Mouse (Mus musculus) cerebellum, adult 2 months (tissue): ENCODE data around the gene Ralbp1. TPM values are rescaled to one million over a fixed set of nuclear protein-coding genes. Genes with fewer than 3 reads are reported as not detected.
A peak's percentile ranks its signal among the peaks of the same experiment; 100 is the strongest.

Experiments used
- DNase-seq, 2 experiments: peaks; one replicate each; pipeline ENCODE4 v3.0.0; 2021
- H3K27ac ChIP-seq: fragments of 200-500 bp; 2 replicates; pipeline ENCODE4 v1.5.1; 2012; ENCODE audit warnings: low read length, control low read depth, inconsistent platforms; ENCODE audit not compliant: insufficient read depth
- H3K27me3 ChIP-seq: fragments of 200-500 bp; 2 replicates; pipeline ENCODE4 v1.6.1; 2012; ENCODE audit warnings: inconsistent platforms, mild to moderate bottlenecking, low read length, moderate library complexity; ENCODE audit not compliant: control insufficient read depth, insufficient read depth
- H3K4me1 ChIP-seq: fragments of 200-500 bp; 2 replicates; pipeline ENCODE4 v1.6.1; 2011; ENCODE audit warnings: low read length; ENCODE audit not compliant: control insufficient read depth, insufficient read depth
- H3K4me3 ChIP-seq: fragments of 200-500 bp; replicated peaks from 2 replicates; pipeline ENCODE3; 2011; ENCODE audit warnings: mild to moderate bottlenecking, low read depth, low read length, control low read depth; ENCODE audit not compliant: insufficient read depth
- CTCF ChIP-seq: fragments of 200-500 bp; IDR thresholded peaks from 2 replicates; pipeline ENCODE4 v1.5.1; 2011; ENCODE audit warnings: low read depth, mild to moderate bottlenecking, control low read depth, low read length, moderate library complexity, borderline replicate concordance; ENCODE audit not compliant: insufficient read depth
- POLR2A ChIP-seq: fragments of 200-500 bp; IDR thresholded peaks from 2 replicates; pipeline ENCODE4 v1.6.1; 2011; ENCODE audit warnings: low read length, control low read depth, borderline replicate concordance; ENCODE audit not compliant: insufficient read depth
- WGBS: fragments of 180-500 bp; shearing (Covaris S2); methylation state at CpG from one replicate; pipeline ENCODE4 v1.1.7; 2018; 5-methylcytosine and 5-hydroxymethylcytosine counted together
- polyA plus RNA-seq: library from polyadenylated mRNA; depleted of rRNA; stranded (reverse); fragments of >200 nt; gene quantifications from 2 replicates; pipeline ENCODE4 v1.2.3, GENCODE M21; 2012

Ralbp1 gene
- polyA plus RNA-seq, 1 experiment, result 48.5 TPM

DNA sequence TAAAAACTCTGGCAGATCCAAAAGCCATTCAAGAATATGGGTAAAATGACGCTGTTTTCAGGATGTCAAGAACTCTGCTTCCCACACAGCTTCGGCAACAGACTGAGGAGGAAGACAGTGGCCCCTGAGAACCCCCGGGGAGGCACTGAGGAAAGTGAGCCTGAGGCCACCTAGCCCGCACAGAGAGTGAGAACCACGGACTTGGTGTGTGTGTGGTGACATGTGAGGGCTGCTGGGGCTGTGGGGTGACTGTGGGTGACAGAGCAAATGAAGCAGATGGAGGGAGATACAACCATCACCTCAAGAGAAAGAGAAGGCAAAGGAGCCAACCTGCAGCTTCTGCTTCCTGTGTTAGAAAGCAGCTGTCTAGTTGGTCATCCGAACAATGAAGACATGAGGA is 13.5 kb downstream of the Ralbp1 start:
- H3K4me1 ChIP-seq, result peaks cover 24% of the 10 kb centered on the region
- no peak overlapping the region for H3K4me3 ChIP-seq
- no peak overlapping the region for H3K27ac ChIP-seq
- peak in 1 of 2 experiments; percentile 20 for DNase-seq
- H3K27me3 ChIP-seq, result no peaks in the 10 kb centered on the region
- WGBS, result 53% methylated on average over 6 of the region's 6 CpGs
- TF ChIP-seq CTCF (no peak), POLR2A (no peak)

DNA sequence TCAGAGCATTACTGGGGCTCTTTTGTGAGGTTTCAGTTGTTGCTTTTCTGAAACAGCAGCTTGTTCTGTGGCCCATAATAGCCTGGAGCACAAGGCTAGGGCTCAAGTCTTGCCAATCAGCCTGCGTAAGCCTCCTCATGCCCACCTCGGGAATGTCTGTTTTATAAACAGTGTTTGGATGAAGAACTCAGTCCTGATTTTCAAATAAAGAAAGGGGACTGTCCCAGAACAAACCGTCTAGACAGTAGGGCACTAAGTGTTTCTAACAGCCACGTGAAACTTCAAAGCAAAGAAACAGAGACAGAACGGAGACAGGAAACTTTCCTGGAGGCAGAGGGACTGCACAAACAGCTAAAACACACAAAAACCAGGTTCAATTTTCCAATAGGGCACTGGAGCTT is 14.0 kb downstream of the Ralbp1 start:
- no peak for TF ChIP-seq POLR2A
- TF ChIP-seq CTCF, result no peak
- WGBS, result 44% methylated on average over 5 of the region's 5 CpGs
- Histone ChIP-seq H3K4me3 (no peak overlapping the region), H3K27ac (peak overlapping the region; percentile 44; the same call in 1 of the 2 replicates), H3K4me1 (peaks cover 21% of the 10 kb centered on the region), H3K27me3 (no peaks in the 10 kb centered on the region)
- DNase-seq, result peak in 1 of 2 experiments; percentile 7

DNA sequence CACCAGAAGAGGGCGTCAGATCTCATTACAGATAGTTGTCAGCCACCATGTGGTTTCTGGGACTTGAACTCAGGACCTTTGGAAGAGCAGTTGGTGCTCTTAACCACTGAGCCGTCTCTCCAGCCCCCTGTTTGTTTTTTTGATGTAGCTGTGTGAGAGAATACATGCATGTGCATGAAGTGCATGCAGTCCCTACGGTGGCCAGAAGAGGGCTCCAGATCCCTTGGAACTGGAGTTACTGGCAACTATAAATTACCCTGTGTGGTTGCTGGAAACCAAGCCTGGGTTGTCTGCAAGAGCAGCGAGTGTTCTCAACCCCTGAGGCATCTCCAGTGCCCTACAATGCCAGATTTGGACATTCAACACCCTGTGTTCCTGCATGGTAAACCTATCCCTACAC is 15.5 kb downstream of the Ralbp1 start:
- H3K27me3 ChIP-seq, result no peaks in the 10 kb centered on the region
- WGBS, result 35% methylated on average over 4 of the region's 4 CpGs
- no peak overlapping the region for H3K27ac ChIP-seq
- H3K4me3 ChIP-seq, result no peak overlapping the region
- TF ChIP-seq CTCF (peak; percentile 75), POLR2A (no peak)
- DNase-seq, result peak; percentile 60 to 75
- H3K4me1 ChIP-seq, result peaks cover 9% of the 10 kb centered on the region

DNA sequence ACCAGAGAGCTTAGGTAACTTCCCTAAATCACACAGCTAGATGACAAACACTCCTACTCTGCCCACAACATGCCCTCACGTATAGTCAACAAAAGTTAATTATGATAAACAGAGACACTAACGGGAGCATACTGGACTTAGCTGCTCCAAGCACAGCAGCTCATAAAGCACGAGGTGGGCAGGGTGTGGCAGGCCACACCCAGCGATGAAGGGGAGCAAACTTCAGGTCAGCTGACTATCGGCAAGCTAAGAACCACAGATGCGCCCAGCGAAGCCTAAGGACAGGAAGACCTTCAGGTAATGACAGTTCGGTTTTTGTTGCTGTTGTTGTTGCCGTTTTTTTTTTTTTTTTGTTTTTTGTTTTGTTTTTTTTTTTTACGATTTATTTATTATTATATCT is 15.9 kb downstream of the Ralbp1 start:
- Histone ChIP-seq H3K4me3 (no peak overlapping the region), H3K4me1 (peaks cover 9% of the 10 kb centered on the region), H3K27ac (no peak overlapping the region), H3K27me3 (no peaks in the 10 kb centered on the region)
- WGBS, result 89% methylated on average over 10 of the region's 10 CpGs
- TF ChIP-seq CTCF, result no peak
- no peak for TF ChIP-seq POLR2A
- peak in 1 of 2 experiments; percentile 9 for DNase-seq

DNA sequence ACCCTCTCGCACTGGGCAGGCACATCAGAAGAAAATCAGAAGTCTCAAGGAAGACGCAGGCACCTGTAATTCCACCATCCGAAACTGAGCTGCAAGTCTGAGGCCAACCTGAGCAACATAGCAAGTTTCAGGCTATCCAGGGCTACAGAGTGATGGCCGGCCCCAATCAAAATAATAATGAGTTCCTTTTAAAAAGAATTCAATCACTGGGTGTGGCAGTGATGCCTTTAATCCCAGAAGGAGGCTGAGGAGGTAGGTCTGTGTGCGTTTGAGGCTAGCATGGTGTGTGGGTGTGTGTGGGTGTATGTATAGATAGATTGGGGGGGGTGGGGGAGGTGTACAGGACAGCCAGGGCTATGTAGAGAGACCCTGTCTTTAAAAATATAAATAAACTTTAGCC is 17.6 kb downstream of the Ralbp1 start:
- TF ChIP-seq POLR2A (no peak), CTCF (no peak)
- Histone ChIP-seq H3K27me3 (no peaks in the 10 kb centered on the region), H3K4me3 (no peak overlapping the region), H3K4me1 (peaks cover 9% of the 10 kb centered on the region), H3K27ac (no peak overlapping the region)
- no peak for DNase-seq
- WGBS, result 89% methylated on average over 5 of the region's 5 CpGs

DNA sequence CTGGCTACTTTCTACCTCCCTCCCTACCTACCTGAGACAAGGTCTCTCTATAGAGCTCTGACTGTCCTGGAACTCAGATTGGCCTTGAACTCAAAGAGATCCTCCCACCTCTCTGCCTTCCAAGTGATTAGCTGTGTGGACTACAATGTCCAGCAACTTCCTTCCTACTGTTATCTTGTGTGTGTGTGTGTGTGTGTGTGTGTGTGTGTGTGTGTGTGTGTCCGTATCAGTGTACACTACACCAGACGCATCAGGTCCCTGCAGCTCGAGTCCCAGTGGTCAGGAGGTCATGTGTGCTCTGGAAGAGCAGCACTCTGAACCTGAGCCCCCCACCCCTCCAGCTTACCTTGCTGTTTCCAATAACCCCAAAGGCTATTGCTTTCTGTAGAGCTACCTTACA is 19.4 kb downstream of the Ralbp1 start:
- TF ChIP-seq POLR2A (no peak), CTCF (no peak)
- DNase-seq, result no peak
- Histone ChIP-seq H3K4me3 (no peak overlapping the region), H3K4me1 (no peaks in the 10 kb centered on the region), H3K27me3 (no peaks in the 10 kb centered on the region), H3K27ac (no peak overlapping the region)
- WGBS, result 79% methylated on average over 3 of the region's 3 CpGs

DNA sequence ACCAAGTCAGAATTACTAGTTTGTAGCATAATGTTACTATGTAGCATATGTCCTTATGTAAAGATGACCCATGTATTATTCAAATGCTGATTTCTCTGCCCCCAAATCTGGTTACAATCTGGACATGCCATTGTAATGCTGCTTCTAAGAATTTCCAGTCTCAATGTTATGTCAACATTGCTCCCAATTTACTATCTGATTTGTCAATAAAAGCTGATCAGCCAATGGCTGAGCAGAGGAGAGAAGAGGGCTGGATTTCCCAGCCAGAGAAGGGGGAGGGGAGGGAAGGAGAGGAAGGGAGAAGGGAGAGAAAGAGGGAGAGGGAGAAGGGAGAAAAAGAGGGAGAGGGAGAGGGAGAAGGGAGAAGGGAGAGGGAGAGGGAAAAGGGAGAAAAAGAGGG is 20.3 kb downstream of the Ralbp1 start:
- no peak for DNase-seq
- H3K27me3 ChIP-seq, result no peaks in the 10 kb centered on the region

DNA sequence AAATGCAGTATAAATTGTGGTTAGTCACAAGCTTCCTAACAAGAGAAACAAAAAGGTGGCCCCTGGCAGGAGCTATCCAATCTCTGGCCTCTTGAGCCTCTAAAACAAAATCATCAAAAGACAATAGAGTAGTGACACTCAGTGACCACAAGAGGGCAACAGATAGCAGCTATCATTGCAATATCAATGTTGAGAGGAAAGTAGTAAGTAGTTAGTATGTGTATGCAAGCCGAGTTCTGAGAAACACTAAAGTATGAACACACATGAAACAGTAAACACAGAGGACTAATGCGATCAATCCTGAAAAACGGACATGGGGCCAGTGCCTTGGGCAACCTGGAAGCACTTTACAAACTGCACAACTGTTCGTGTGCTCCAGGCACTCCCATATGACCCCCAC is 20.9 kb downstream of the Ralbp1 start:
- H3K4me3 ChIP-seq, result no peak overlapping the region
- TF ChIP-seq POLR2A (no peak), CTCF (peak; percentile 44; the same call in 1 of the 2 replicates)
- H3K27ac ChIP-seq, result no peak overlapping the region
- 40% methylated on average over 4 of the region's 4 CpGs for WGBS
- peak in 1 of 2 experiments; percentile 53 for DNase-seq
- no peaks in the 10 kb centered on the region for H3K27me3 ChIP-seq
- no peaks in the 10 kb centered on the region for H3K4me1 ChIP-seq

More for the DNA sequence above, 20.3 kb downstream of the Ralbp1 start:
- no peak for TF ChIP-seq POLR2A
- TF ChIP-seq CTCF, result no peak
- Histone ChIP-seq H3K27ac (no peak overlapping the region), H3K4me3 (no peak overlapping the region), H3K4me1 (no peaks in the 10 kb centered on the region)

DNA sequence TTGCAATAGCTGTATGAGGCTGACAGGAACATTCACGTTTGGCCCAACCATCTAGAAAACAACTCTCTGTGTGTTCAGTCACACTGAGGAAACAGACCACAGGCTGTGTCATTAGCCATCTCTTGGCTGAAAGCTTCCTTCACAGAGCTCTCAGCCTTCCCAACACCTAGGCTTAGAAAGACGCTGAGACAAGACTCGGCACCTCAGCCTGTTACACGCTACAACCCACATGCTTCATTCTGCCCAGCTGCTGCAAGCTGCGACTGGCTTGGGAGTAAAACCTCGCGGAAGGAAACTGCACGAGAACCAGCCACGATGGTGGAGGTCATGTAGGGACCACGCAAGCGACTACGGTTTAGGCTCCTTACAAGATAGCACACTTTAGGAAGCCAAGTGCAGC is 21.8 kb downstream of the Ralbp1 start:
- WGBS, result 94% methylated on average over 12 of the region's 12 CpGs
- no peak overlapping the region for H3K4me3 ChIP-seq
- no peak for TF ChIP-seq CTCF
- no peak for TF ChIP-seq POLR2A
- H3K27me3 ChIP-seq, result no peaks in the 10 kb centered on the region
- no peak for DNase-seq
- no peaks in the 10 kb centered on the region for H3K4me1 ChIP-seq
- no peak overlapping the region for H3K27ac ChIP-seq

DNA sequence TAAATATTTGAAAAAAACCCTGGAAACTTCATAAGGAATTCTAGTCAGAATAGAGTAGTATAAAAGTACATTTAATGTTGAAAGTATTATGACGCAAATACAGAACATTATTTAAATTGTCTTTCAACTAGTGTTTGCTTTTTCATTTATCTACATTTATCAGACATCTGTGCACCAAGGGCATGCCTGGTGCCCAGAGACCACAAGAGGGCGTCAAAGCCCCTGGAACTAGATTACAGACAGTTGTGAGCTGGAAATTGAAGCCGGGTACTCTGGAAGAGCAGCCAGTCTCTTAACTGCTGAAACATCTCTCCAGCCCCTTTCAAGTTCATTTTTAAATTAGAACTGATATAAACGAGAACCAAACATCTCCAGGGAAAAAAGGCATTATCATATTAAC is 23.0 kb downstream of the Ralbp1 start:
- no peak overlapping the region for H3K27ac ChIP-seq
- DNase-seq, result no peak
- no peaks in the 10 kb centered on the region for H3K27me3 ChIP-seq
- TF ChIP-seq POLR2A (no peak), CTCF (peak; percentile 58; the same call in 1 of the 2 replicates)
- no peaks in the 10 kb centered on the region for H3K4me1 ChIP-seq
- H3K4me3 ChIP-seq, result no peak overlapping the region
- WGBS, result 44% methylated on average over 4 of the region's 4 CpGs
